Mouse (Mus musculus) limb, embryonic 15.5 days (tissue): ENCODE results near the gene Il27. TPM values are rescaled to one million over a fixed set of nuclear protein-coding genes. Genes with fewer than 3 reads are reported as not detected.
"Not testable (repeated sequence)": the region's sequence is repeated elsewhere in the genome, so short reads cannot be mapped to it uniquely, and the experiment has no call there.

ENCODE experiments used
- ATAC-seq: fragments of 200-750 bp; cut with Nextera tagmentation; 2 replicates; pipeline ENCODE4 v1.8.0; 2017; ENCODE audit warnings: low read depth, moderate TSS enrichment; ENCODE audit not compliant: insufficient number of reproducible peaks, low FRiP score, low TSS enrichment
- H3K27ac ChIP-seq: fragments of 300-500 bp; sonication (generic); 2 replicates; pipeline ENCODE4 v1.5.1; 2015; ENCODE audit warnings: moderate library complexity, mild to moderate bottlenecking, inconsistent platforms
- H3K27me3 ChIP-seq: fragments of 300-500 bp; sonication (generic); 2 replicates; pipeline ENCODE4 v1.6.1; 2015; ENCODE audit warnings: inconsistent platforms
- H3K36me3 ChIP-seq: fragments of 300-500 bp; sonication (generic); 2 replicates; pipeline ENCODE4 v1.6.1; 2015; ENCODE audit warnings: inconsistent platforms
- H3K4me1 ChIP-seq: fragments of 300-500 bp; sonication (generic); 2 replicates; pipeline ENCODE4 v1.6.1; 2015; ENCODE audit warnings: inconsistent platforms
- H3K4me2 ChIP-seq: fragments of 300-500 bp; sonication (generic); 2 replicates; pipeline ENCODE4 v1.6.1; 2015; ENCODE audit warnings: mild to moderate bottlenecking, inconsistent platforms
- H3K4me3 ChIP-seq: fragments of 300-500 bp; sonication (generic); 2 replicates; pipeline ENCODE4 v1.5.1; 2015; ENCODE audit warnings: mild to moderate bottlenecking, inconsistent platforms
- H3K9ac ChIP-seq: fragments of 300-500 bp; sonication (generic); 2 replicates; pipeline ENCODE4 v1.6.1; 2015; ENCODE audit warnings: inconsistent platforms
- H3K9me3 ChIP-seq: fragments of 300-500 bp; sonication (generic); 2 replicates; pipeline ENCODE4 v1.6.1; 2016; ENCODE audit warnings: inconsistent platforms
- WGBS: fragments of 180-500 bp; shearing (Covaris S2); methylation state at CpG from one replicate; pipeline ENCODE4 v1.1.7; 2015; 5-methylcytosine and 5-hydroxymethylcytosine counted together
- polyA plus RNA-seq: library from polyadenylated mRNA; unstranded; fragments of >200 nt; fragmentation: Nextera tagmentation; extraction: Ambion mirVana; gene quantifications from 2 replicates; pipeline ENCODE4 v1.2.1, GENCODE M21; 2015

The Il27 gene
- not detected in 2 replicates for polyA plus RNA-seq

DNA sequence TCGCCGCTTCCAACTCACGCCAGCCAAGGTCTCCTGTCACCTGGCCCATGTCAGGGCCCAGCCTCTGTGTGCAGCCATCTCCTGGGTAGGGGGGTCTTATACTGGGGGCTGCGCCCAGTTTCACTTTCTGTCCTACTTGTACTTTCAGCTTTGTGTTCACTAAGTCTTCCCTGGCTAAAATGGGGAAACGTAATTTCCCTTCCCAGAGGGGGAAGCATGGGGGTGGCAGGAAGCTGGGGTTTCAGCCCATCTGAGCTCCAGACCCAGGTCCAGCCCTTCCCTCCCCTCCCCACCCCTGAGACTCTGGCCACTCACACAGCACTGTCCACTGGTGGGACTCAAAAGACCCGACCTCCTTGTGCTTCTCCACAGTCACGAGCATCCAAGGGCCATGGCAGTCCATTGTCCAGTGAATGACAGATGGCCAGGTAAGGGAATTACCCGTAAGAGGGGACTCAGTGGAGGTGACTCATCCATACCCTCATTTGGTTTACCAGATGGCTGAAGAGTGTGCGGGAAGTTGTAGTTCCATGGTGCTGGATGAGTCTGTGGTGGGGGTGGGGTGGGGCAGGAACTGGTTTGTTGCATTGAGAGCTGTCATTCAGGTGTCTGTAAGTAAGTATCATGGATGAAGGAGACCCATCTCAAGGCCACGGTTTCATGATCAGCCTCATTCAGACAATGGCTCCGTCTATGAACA lies at the start of gene Il27:
Gene Il27, minus strand, starts transcription at position 80 of the 700 bp plus-strand sequence.
- ATAC-seq: no peak
- Histone ChIP-seq H3K9ac (no peak within 1 kb of the TSS), H3K27me3 (0 out of 2 replicates have a peak, but pooled peaks cover 3% of the 10 kb centered on the region), H3K9me3 (no peaks in the 10 kb centered on the region), H3K4me2 (no peak within 1 kb of the TSS), H3K36me3 (no peaks in the 10 kb centered on the region), H3K27ac (no peak within 1 kb of the TSS), H3K4me1 (no peaks in the 10 kb centered on the region), H3K4me3 (no peak within 1 kb of the TSS)
- 78% methylated on average over 11 of the region's 11 CpGs for WGBS

DNA sequence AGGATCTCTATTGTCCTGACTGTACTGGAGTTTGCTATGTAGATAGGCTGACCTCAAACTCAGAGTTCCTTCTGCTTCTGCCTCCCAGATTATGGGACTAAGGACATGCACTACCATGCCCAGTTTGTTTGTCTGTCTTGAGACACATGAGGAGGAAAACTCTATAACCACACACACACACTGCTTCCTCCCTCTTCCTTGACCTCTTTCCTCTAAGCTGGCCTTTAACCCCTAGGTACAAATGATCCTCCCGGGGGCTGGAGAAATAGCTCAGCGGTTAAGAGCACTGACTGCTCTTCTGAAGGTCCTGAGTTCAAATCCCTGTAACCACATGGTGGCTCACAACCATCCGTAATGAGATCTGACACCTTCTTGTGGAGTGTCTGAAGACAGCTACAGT lies 49.6 kb upstream of the Il27 start:
- no peaks in the 10 kb centered on the region for H3K27me3 ChIP-seq
- H3K27ac ChIP-seq: no peak overlapping the region
- no peaks in the 10 kb centered on the region for H3K36me3 ChIP-seq
- peaks cover 2% of the 10 kb centered on the region; the same call in 1 of the 2 replicates for H3K4me1 ChIP-seq
- no peak for ATAC-seq
- H3K4me2 ChIP-seq: no peak overlapping the region
- no peak overlapping the region for H3K9ac ChIP-seq
- no peaks in the 10 kb centered on the region for H3K9me3 ChIP-seq
- 77% methylated on average over 3 of the region's 3 CpGs for WGBS
- no peak overlapping the region for H3K4me3 ChIP-seq

- 69% methylated on average over 3 of the region's 3 CpGs for WGBS
- not testable (repeated sequence) for H3K9ac ChIP-seq, H3K27ac ChIP-seq
These were observed 48.5 kb upstream of the Il27 start for GRCm38 (mm10) chr7:126643244-126643617.

GRCm38 (mm10) chr7:126642545-126643243 lies 48.0 kb upstream of the Il27 start:
- H3K27me3 ChIP-seq: no peaks in the 10 kb centered on the region
- no peak overlapping the region for H3K27ac ChIP-seq
- no peak for ATAC-seq
- H3K4me1 ChIP-seq: no peaks in the 10 kb centered on the region; the same call in 1 of the 2 replicates
- 69% methylated on average over 5 of the region's 5 CpGs for WGBS
- H3K4me3 ChIP-seq: no peak overlapping the region
- H3K9ac ChIP-seq: no peak overlapping the region
- no peaks in the 10 kb centered on the region for H3K36me3 ChIP-seq
- H3K9me3 ChIP-seq: no peaks in the 10 kb centered on the region
- H3K4me2 ChIP-seq: no peak overlapping the region

More at GRCm38 (mm10) chr7:126643244-126643617, 48.5 kb upstream of the Il27 start:
- ATAC-seq, H3K27me3 ChIP-seq, H3K4me2 ChIP-seq, H3K4me1 ChIP-seq, H3K4me3 ChIP-seq, H3K36me3 ChIP-seq, H3K9me3 ChIP-seq: not testable (repeated sequence)

DNA sequence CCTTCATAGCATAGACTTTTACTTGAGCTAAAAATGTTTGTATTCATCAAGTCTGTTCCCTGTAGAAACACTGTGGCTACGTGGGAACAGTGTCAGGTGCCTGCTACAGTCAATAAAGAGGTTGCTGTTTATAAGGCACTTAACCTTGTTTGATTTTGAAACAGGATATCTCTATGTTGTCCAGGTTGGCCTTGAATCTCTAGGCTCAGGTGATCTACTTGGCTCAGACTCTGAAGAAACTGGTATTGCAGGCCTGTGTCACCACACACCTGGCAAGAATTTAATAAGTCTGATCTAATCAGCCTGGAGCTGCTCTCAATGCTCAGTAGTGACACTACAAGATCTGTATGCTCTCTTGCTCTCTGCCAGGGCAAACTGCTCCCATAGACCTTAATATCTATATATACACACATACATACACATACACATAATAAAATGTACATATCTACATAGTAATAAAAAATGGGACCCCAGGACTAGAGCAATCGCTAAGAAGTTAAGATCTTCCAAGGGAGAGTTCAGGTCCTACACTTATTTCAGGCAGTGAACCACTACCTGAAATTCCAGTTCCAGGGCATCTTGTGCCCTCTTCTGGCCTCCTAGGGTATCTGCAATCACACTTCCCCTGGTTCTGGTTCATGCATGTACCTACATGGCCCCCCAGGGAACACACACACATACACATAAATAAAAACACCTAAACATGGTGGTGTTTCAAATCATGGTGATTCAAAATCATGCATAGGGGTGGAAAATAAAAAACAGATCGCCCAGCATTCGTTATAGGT lies 42.2 kb upstream of the Il27 start:
- H3K36me3 ChIP-seq: no peaks in the 10 kb centered on the region
- H3K4me2 ChIP-seq: no peak overlapping the region
- H3K4me3 ChIP-seq: no peak overlapping the region
- no peak overlapping the region for H3K9ac ChIP-seq
- no peaks in the 10 kb centered on the region for H3K27me3 ChIP-seq
- 13% methylated on average over 4 of the region's 4 CpGs for WGBS
- no peak overlapping the region for H3K27ac ChIP-seq
- peaks cover 11% of the 10 kb centered on the region; the same call in 1 of the 2 replicates for H3K4me1 ChIP-seq
- no peaks in the 10 kb centered on the region for H3K9me3 ChIP-seq
- ATAC-seq: no peak

- Histone ChIP-seq H3K27ac (no peak overlapping the region), H3K9me3 (no peaks in the 10 kb centered on the region), H3K4me1 (peaks cover 11% of the 10 kb centered on the region; the same call in 1 of the 2 replicates), H3K4me3 (no peak overlapping the region), H3K4me2 (no peak overlapping the region), H3K9ac (no peak overlapping the region), H3K36me3 (no peaks in the 10 kb centered on the region), H3K27me3 (no peaks in the 10 kb centered on the region)
- no peak for ATAC-seq
These were observed 40.6 kb upstream of the Il27 start for GRCm38 (mm10) chr7:126635375-126635774.

- WGBS: 48% methylated on average over 2 of the region's 2 CpGs
- Histone ChIP-seq H3K4me3 (no peak overlapping the region), H3K9ac (no peak overlapping the region), H3K36me3 (no peaks in the 10 kb centered on the region), H3K4me2 (no peak overlapping the region), H3K27ac (no peak overlapping the region), H3K27me3 (no peaks in the 10 kb centered on the region), H3K9me3 (no peaks in the 10 kb centered on the region), H3K4me1 (peaks cover 15% of the 10 kb centered on the region)
- no peak for ATAC-seq
These were observed 37.7 kb upstream of the Il27 start for GRCm38 (mm10) chr7:126632478-126632877.

DNA sequence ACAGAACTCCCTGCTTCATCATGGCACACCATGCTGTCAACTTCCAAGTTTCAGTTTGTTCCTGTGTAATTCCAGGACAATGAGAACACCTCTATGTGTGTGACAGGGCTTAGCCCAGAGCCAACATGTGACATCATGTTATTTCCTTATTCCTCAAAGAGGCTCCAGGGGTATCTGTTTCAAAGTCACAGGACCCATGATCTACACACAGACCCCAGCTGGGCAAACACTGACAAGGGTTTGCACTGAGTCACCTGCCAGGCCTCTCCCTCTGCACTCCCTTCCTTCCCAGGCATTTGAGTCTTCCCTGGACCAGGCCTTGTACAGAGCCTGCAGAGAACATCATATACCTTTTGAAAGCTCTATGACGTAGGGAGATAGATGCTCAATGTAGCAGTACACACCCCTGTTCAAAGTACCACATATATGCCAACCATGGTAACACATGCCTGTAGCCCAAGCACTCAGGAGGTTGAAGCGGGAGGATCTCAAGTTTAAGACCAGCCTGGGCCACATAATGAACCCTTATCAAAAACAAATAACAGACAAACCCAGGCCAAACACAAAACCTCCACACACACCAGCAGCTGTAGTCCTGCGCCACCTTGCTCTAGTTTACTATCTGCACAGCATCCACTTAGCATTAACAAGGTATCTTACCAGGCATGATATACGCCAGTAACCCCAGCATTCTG lies 36.2 kb upstream of the Il27 start, which contains the start of gene Nupr1:
Gene Nupr1, minus strand, starts transcription at position 38 of the 695 bp plus-strand sequence.
- whole genome bisulfite sequencing: 90% methylated on average over 4 of the region's 4 CpGs
- Histone ChIP-seq H3K36me3 (no peaks in the 10 kb centered on the region), H3K4me1 (peaks cover 17% of the 10 kb centered on the region), H3K27me3 (no peaks in the 10 kb centered on the region), H3K4me3 (no peak within 1 kb of the TSS), H3K27ac (no peak within 1 kb of the TSS), H3K9me3 (no peaks in the 10 kb centered on the region), H3K9ac (no peak within 1 kb of the TSS), H3K4me2 (no peak within 1 kb of the TSS)
- no peak for ATAC-seq

DNA sequence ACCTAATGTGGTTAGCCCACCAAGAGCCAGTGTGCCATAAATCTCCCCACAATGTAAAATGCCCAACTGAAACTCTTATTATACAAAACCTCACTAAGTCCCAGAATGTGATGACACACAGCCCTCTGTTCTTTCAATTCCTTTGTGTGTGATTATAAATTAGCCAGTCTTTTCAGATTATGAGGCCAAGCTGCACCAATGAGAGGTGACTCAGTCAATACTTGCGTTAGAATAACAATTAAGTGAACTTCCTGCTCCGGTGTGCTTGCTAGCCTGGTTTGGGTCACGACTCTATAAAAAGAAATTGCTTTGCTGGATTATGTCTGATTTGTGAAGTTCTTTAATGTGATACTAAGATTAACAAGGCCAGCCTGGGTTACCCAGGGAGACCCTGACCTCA lies 35.2 kb upstream of the Il27 start:
- ATAC-seq: no peak
- 24% methylated on average over 3 of the region's 3 CpGs for WGBS

DNA sequence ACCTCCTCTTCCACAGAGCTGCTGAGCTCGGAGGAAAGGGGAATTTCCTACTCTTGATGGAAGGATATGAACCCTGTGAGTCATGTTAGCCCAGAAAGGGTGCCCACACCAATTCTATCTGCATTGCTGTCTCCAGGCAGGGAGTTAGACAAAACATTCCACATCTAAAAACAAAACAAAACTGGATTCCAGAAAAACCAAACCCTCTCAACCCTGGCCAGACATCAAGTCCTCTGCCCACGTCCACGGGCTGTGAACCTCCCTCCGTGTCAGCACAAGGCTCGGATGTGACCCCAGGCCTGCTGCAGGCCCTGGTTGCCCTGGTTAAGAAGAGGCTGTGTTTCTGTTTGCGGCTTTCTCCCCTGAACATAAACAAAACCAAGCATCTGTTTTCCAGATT lies 33.4 kb upstream of the Il27 start:
- Histone ChIP-seq H3K9ac (no peak overlapping the region), H3K27me3 (no peaks in the 10 kb centered on the region), H3K4me3 (no peak overlapping the region), H3K9me3 (no peaks in the 10 kb centered on the region), H3K4me2 (no peak overlapping the region), H3K36me3 (no peaks in the 10 kb centered on the region), H3K4me1 (peaks cover 18% of the 10 kb centered on the region), H3K27ac (no peak overlapping the region)
- no peak for ATAC-seq
- 43% methylated on average over 6 of the region's 6 CpGs for WGBS

More for the DNA sequence above, 35.2 kb upstream of the Il27 start:
- Histone ChIP-seq H3K4me3 (no peak overlapping the region), H3K9ac (no peak overlapping the region), H3K27me3 (no peaks in the 10 kb centered on the region), H3K9me3 (no peaks in the 10 kb centered on the region), H3K27ac (no peak overlapping the region), H3K4me2 (no peak overlapping the region), H3K36me3 (no peaks in the 10 kb centered on the region), H3K4me1 (peaks cover 27% of the 10 kb centered on the region)

DNA sequence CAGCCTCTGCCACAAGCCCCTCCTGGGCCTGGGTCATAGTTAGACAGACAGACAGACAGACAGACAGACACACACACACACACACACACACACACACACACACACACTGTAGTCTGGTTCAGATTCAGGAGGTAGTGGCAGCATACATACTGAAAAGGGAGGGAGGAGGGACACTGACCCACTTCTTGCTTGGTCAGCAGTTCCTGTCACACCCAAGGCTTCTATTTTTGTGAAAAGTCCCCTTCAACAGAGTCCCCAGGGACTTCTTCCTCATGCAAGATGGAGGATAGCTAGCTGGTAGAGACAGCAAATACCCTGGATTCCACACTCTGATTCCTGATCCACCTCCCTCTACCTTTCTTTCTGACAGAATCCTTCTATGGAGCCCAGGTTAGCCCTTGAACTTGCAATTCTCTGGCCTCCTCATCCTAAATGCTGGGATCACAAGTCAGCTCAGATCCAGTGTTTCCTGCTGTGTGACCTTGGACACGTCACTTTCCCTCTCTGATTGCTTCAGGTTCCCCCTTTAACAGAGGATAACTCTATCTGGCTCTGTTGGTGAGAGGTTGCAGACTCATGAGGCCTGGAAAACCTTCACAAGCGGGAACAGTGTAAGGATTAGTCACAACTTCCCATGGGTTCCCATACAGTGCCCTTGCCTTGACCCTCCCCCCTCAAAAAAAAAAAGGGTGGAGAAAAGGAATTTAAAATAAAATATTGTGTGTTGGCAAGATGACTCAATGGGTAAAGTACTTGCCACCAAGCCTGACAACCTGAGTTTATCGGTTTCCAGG lies 31.3 kb upstream of the Il27 start:
- H3K4me3 ChIP-seq: no peak overlapping the region
- ATAC-seq: no peak
- peaks cover 26% of the 10 kb centered on the region for H3K4me1 ChIP-seq
- no peaks in the 10 kb centered on the region for H3K36me3 ChIP-seq
- no peak overlapping the region for H3K9ac ChIP-seq
- no peaks in the 10 kb centered on the region for H3K9me3 ChIP-seq
- no peak overlapping the region for H3K4me2 ChIP-seq
- no peaks in the 10 kb centered on the region for H3K27me3 ChIP-seq
- H3K27ac ChIP-seq: peak overlapping the region; percentile 43
- 77% methylated on average over 3 of the region's 3 CpGs for WGBS
